Mouse (Mus musculus): ENCODE results near the gene Synj2.

Synj2 gene

GRCm38 (mm10) chr17:6036458-6036857 is 95.4 kb downstream of the Synj2 start:
- DNase-seq (ENCODE audit: low spot score in 2 of 2), result no peak

- DNase-seq (ENCODE audit: low spot score in 2 of 2), result no peak
Observed at GRCm38 (mm10) chr17:6036872-6037271, 95.8 kb downstream of the Synj2 start.

- DNase-seq (ENCODE audit: low spot score in 2 of 2), result no peak
Observed at GRCm38 (mm10) chr17:6037507-6037906, 96.4 kb downstream of the Synj2 start.

GRCm38 (mm10) chr17:6052801-6053200 is 111.7 kb downstream of the Synj2 start:
- DNase-seq (ENCODE audit: low spot score in 2 of 2), result no peak

- no peak for DNase-seq (ENCODE audit: low spot score in 2 of 2)
Observed at GRCm38 (mm10) chr17:6054934-6055355, 113.9 kb downstream of the Synj2 start.

- no peak for DNase-seq (ENCODE audit: low spot score in 2 of 2)
Observed at GRCm38 (mm10) chr17:6062793-6063192, 121.7 kb downstream of the Synj2 start.

GRCm38 (mm10) chr17:6063532-6063931 is 122.5 kb downstream of the Synj2 start:
- no peak for DNase-seq (ENCODE audit: low spot score in 2 of 2)

- no peak for DNase-seq (ENCODE audit: low spot score in 2 of 2)
Observed at GRCm38 (mm10) chr17:6066021-6066420, 124.9 kb downstream of the Synj2 start.

GRCm38 (mm10) chr17:6067613-6068012 is 126.5 kb downstream of the Synj2 start:
- no peak for DNase-seq (ENCODE audit: low spot score in 2 of 2)

GRCm38 (mm10) chr17:6069866-6070265 is 128.8 kb downstream of the Synj2 start:
- no peak for DNase-seq (ENCODE audit: low spot score in 2 of 2)

- no peak for DNase-seq (ENCODE audit: low spot score in 2 of 2)
Observed at GRCm38 (mm10) chr17:6073405-6073804, 132.3 kb downstream of the Synj2 start.

GRCm38 (mm10) chr17:6079287-6080122 is 138.4 kb downstream of the Synj2 start, which contains the start of the genes Serac1 and Gtf2h5:
Gene Serac1, minus strand, starts transcription at chr17:6079741.
Gene Gtf2h5, plus strand, starts transcription at chr17:6079786.
- DNase-seq (ENCODE audit: low spot score in 2 of 2), result peak; percentile 97

- DNase-seq (ENCODE audit: low spot score in 2 of 2), result no peak
Observed at GRCm38 (mm10) chr17:6083323-6083890, 142.3 kb downstream of the Synj2 start.

- DNase-seq (ENCODE audit: low spot score in 2 of 2), result no peak
Observed at GRCm38 (mm10) chr17:6091604-6092003, 150.5 kb downstream of the Synj2 start.

All from frontal cortex, postnatal 25 days (tissue).